Mouse (Mus musculus) megakaryocyte, embryonic 14.5 days (primary cell): ENCODE measurements around the gene Sorbs1.

Source experiments
- FLI1 ChIP-seq: IDR thresholded peaks from 2 replicates; pipeline ENCODE4 v1.6.1; 2012; ENCODE audit warnings: low read length, inconsistent platforms, mixed read lengths
- GATA1 ChIP-seq: IDR thresholded peaks from 3 replicates; pipeline ENCODE4 v1.6.1; 2012; ENCODE audit warnings: mixed read lengths, low read length, inconsistent platforms, borderline replicate concordance

- no peak for TF ChIP-seq GATA1
- no peak for TF ChIP-seq FLI1
These were observed 48.2 kb downstream of the Sorbs1 start for GRCm38 (mm10) chr19:40465339-40465738.
